Mouse (Mus musculus): ENCODE results near the gene Lin28b.

DNA sequence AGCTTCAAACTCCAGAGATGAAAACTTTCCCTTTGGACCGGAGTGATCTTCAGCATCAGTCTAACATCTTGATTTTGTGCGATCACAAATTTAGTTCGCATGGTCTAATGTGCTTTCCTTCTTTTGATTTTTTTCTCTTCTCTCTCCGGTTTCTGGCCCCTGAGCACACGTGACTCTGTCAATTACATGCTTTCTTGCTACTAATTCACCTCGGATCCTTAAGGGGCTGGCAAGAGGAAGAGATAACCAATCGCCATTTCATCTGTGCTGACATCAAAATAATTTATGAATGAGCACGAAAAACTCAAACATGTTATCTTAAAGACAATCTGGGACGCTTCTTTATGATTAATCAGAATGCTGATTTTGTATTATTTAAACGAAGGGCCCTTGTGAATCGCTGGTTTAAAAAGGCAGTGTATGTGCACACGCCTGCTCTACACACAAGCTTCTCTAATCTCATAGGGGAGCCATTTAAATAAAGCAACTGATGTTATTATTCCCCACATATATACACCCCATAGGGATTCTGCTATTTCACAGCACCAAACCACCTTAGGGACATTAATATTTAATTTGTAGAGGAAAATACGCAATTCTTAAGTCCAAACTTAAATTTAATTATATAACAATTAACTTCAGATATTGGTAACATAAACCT is 16.0 kb downstream of the Lin28b start:
- TF ChIP-seq CTCF (conservative IDR thresholded peaks at IDR 0.05; ENCODE audit: low read length) (no peak), NANOG (IDR thresholded peaks at IDR 0.05; ENCODE audit: borderline replicate concordance, low read length) (no peak), POU5F1 (IDR thresholded peaks at IDR 0.05; ENCODE audit: borderline replicate concordance, low read length) (no peak)
